Mouse (Mus musculus) activated CD4-positive, CD25-positive, alpha-beta regulatory T cell (primary cell): ENCODE results near the gene Gm3159. TPM values are rescaled to one million over a fixed set of nuclear protein-coding genes. Genes with fewer than 3 reads are reported as not detected.

Experiments
- polyA plus RNA-seq, 2 experiments: library from polyadenylated mRNA; unstranded; fragments of 100-300 nt; shearing (Covaris generic); gene quantifications; one replicate each; pipeline ENCODE4 v1.2.1; 2017

Gm3159 gene
- polyA plus RNA-seq = under 1 TPM in 1 of 2 experiments, not detected in 1; 0.16 TPM

DNA sequence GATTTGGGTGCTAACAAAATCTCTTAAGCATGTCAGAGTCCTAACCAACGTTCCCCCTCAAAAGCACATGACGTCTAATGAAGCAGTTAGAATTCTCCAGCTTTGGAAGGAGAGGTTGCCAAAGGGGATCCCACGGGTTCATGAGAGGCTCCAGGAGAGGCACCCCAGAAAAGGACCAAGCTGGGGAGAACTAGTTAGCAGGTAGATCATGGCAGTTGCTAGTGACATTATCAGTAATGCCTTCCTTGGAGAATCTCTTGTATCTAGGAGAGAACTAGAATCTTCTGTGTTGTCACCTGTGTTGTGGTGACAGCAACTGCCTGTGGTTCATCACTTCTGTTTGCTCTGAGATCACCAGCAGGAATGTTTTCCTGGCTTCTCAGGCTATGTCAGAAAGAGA, at the start of gene Gm3159:
Gene Gm3159, plus strand, starts transcription at position 301 of the 400 bp plus-strand sequence.

DNA sequence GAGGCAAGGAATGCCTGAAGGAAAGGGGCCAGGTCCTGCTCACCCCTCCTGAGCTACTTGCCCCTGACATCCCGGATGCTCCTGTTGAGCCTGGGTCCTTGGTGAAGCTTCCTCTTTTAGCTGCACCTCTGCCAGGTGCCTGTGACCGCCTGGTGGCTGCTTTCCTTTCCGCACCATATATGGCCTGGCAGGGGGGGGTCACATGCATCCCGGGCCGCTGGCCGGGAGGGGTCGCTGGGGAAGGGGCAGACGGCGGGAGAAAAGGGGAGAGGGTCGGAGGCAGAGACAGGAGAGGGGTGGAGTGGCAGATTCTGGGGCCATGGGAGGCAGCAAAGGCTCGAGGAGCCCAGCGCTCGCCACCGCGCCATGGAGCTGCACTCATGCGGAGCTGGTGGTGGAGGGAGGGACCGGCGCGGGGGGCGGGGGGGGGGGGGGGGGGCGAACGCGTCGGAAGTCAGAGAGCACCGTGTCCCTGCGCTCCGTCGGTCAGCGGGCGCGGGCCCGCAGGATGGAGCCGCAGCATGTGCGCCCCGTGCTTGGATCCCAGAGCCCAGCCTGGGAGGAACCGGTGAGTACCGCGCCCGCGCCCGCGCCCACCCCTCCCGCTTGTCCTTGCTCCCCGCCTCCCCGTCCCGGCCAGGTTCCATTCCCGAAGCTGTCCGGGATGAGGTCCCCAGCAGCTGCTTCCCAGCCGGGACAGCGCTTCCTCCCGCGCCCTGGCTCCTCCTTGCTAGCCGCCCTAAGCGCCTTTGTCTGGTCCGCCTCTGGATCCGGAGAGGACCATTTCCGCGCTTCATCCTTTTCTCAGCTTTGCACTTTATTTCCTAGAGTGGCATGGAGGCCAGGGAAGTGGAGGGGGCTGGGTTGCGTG, 17.9 kb downstream of the Gm3159 start, which contains the start of gene Gm3164:
Gene Gm3164, plus strand, starts transcription at position 484 of the 871 bp plus-strand sequence.

DNA sequence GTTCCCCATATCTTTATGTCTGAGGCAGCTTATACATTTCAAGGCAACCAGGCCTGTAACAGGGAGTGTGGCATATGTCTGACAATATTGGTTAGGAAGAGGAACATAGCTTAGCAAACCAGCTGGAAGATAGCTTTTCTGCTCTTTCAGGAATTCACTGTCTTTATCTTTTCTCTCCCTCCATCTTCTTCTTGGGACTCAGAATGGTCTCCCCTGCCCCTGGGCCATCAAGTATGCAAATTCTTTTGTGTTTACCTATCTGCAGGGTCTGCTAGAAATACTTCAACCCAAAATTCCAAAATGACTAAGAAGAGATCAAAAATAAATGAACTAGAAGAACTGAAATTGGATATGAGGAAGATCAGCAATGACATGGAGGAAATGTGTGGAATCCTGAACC, 33.4 kb downstream of the Gm3159 start, which contains the start of gene Gm3173:
Gene Gm3173, plus strand, starts transcription at position 301 of the 400 bp plus-strand sequence.

Other genes with a start within 250 kb of the Gm3159 start
- gene Gm3127, start 232.5 kb upstream of the Gm3159 start, polyA plus RNA-seq = under 1 TPM in 1 of 2 experiments, not detected in 1; 0.22 TPM
- 1 to 10 TPM in 1 of 2 experiments, not detected in 1; 1.9 TPM for gene Gm2974, start 214.9 kb upstream of the Gm3159 start, polyA plus RNA-seq
- gene Gm3138, start 147.9 kb upstream of the Gm3159 start, polyA plus RNA-seq = not detected
- under 1 TPM in 1 of 2 experiments, not detected in 1; 0.25 TPM for gene Gm3149, start 80.2 kb upstream of the Gm3159 start, polyA plus RNA-seq
- 1 to 10 TPM in 1 of 2 experiments, under 1 TPM in 1; 0.97 to 5.0 TPM for gene 2610042L04Rik, start 62.8 kb upstream of the Gm3159 start, polyA plus RNA-seq
- gene Gm3164, start 17.9 kb downstream of the Gm3159 start, polyA plus RNA-seq = 1 to 10 TPM in 1 of 2 experiments, under 1 TPM in 1; 0.87 to 1.6 TPM
- gene Gm3173, start 33.5 kb downstream of the Gm3159 start, polyA plus RNA-seq = not detected
- gene Gm3182, start 84.2 kb downstream of the Gm3159 start, polyA plus RNA-seq = under 1 TPM in 1 of 2 experiments, not detected in 1; 0.23 TPM
- under 1 TPM in 1 of 2 experiments, not detected in 1; 0.36 TPM for gene Gm3047, start 157.9 kb downstream of the Gm3159 start, polyA plus RNA-seq
- not detected for gene Gm8159, start 234.8 kb downstream of the Gm3159 start, polyA plus RNA-seq